Comparison of ENCODE assay signal across 14 mouse cellular contexts in the genomic region with DNA sequence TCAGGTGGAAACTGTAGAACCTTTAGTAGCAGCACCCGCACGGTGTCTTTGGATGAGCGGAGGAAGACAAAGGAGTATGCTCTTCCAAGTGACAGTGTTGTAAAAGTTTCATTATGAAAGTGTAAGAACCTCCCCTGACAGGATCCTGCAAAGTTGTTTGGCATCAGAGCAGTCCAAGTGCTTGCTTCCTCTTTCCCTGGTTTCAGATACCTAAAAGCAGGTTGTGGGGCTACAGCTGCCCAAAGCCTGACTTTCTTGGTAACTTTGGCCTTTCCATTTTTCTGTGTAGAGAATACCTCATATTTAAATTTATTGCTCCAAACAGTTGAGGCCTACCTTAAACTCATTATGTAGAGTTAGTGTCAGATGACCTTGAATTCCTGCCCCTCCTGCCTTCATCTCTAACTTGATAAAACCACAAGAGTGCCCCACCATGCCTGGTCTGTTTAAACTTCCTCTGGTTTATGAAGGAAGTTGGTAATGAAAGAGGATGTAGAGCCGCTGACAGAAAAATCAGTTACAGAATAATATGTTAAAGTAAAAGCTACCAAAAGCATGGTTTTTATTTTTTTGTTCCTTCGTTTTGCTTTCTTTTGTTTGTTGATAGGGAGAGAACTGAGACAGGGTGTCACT. TPM values are rescaled to one million over a fixed set of nuclear protein-coding genes. Genes with fewer than 3 reads are reported as not detected.
DNase-seq lines count a peak whose midpoint lies in the region; ATAC-seq lines count a peak whose summit lies in the region.
"Had no signal": no experiment of that assay in that cellular context is flagged by ENCODE, and none has a peak within 500 bp of the region (broad histone marks: within the 10 kb centered on the region; RNA-seq: fewer than 3 reads in every experiment).

No protein-coding gene starts in this region.

- H3K4me3 ChIP-seq in brown adipose tissue, adult 24 weeks (ENCODE audit: insufficient read depth, low read depth, low read length) = peak overlapping the region; percentile 33
- no peak overlapping the region for H3K4me3 ChIP-seq in midbrain, embryonic 14.5 days (replicated peaks; ENCODE audit: low read depth, low read length)
- H3K4me3 ChIP-seq: hindbrain, embryonic 12.5 days had no signal

- DNase-seq in layer of hippocampus, adult 9-11 months = peak; percentile 24
- no peak for DNase-seq in layer of hippocampus, adult 9-10 months (ENCODE audit: low spot score)
- peak; percentile 90 for DNase-seq in A20 (ENCODE audit: low read depth, low spot score)
- DNase-seq in midbrain, embryonic 14.5 days = no peak
- no peak for DNase-seq in c-Kit-positive CD71-positive TER-119-positive erythroid progenitor cells, embryonic 14.5 days (ENCODE audit: low spot score)
- no peak for DNase-seq in heart, postnatal 36 days
- DNase-seq: adrenal gland, adult 8-10 months; cerebellum, adult 11 months; kidney, adult 2 months; left cerebral cortex, postnatal 4 days had no signal

- H3K36me3 ChIP-seq in midbrain, embryonic 14.5 days (ENCODE audit: control insufficient read depth, insufficient read depth, low read length) = no peaks in the 10 kb centered on the region
- H3K36me3 ChIP-seq: hindbrain, embryonic 12.5 days had no signal

- peak; percentile 54 for ATAC-seq in megakaryocyte progenitor cell, adult 5-6 weeks (replicated peaks; ENCODE audit: poor library complexity)
- ATAC-seq in midbrain, embryonic 14.5 days (ENCODE audit: low FRiP score, low TSS enrichment) = no peak
- ATAC-seq: Patski had no signal

- no peak overlapping the region for H3K9ac ChIP-seq in midbrain, embryonic 14.5 days (replicated peaks; ENCODE audit: low read length)
- H3K9ac ChIP-seq: hindbrain, embryonic 12.5 days had no signal

- H3K4me2 ChIP-seq in midbrain, embryonic 14.5 days (ENCODE audit: low read length) = no peak overlapping the region
- H3K4me2 ChIP-seq: hindbrain, embryonic 12.5 days had no signal

- intact Hi-C loops in heart, postnatal 36 days (cut with DNase I) = no loop called here

- H3K9me3 ChIP-seq in midbrain, embryonic 14.5 days (ENCODE audit: control insufficient read depth, low read length) = no peaks in the 10 kb centered on the region
- H3K9me3 ChIP-seq: hindbrain, embryonic 12.5 days had no signal

- H3K27me3 ChIP-seq in midbrain, embryonic 14.5 days (ENCODE audit: control insufficient read depth, insufficient read depth, low read length) = no peaks in the 10 kb centered on the region
- H3K27me3 ChIP-seq: hindbrain, embryonic 12.5 days; Patski had no signal

- WGBS in midbrain, embryonic 14.5 days = 84% methylated on average over 5 of the region's 5 CpGs

- peak overlapping the region; percentile 85 for H3K27ac ChIP-seq in brown adipose tissue, adult 24 weeks (replicated peaks; ENCODE audit: low read depth, low read length)
- no peak overlapping the region for H3K27ac ChIP-seq in midbrain, embryonic 14.5 days (replicated peaks; ENCODE audit: low read depth, low read length)
- H3K27ac ChIP-seq: hindbrain, embryonic 12.5 days had no signal

- no peaks in the 10 kb centered on the region for H3K4me1 ChIP-seq in brown adipose tissue, adult 24 weeks (ENCODE audit: control insufficient read depth, insufficient read depth, insufficient read length, low read length)
- no peaks in the 10 kb centered on the region for H3K4me1 ChIP-seq in midbrain, embryonic 14.5 days (ENCODE audit: control insufficient read depth, insufficient read depth, low read length)
- H3K4me1 ChIP-seq: hindbrain, embryonic 12.5 days had no signal

RNA-seq across cellular contexts. Expression of a gene that starts 8.5 kb away (rescaled TPM):
- polyA plus RNA-seq in brown adipose tissue, adult 24 weeks (2012; ENCODE audit: insufficient read depth, insufficient read length, missing spikeins) = 1.4 and 2.2 TPM in 2 replicates
- 148 and 167 TPM in 2 replicates for total RNA-seq in megakaryocyte progenitor cell, adult 5-6 weeks (2015)
- 89.5 and 104 TPM in 2 replicates for total RNA-seq in megakaryocyte progenitor cell, adult 5-6 weeks (2017)
- 32.9 and 36.9 TPM in 2 replicates for polyA plus RNA-seq in midbrain, embryonic 14.5 days (2014; fragmentation: Nextera tagmentation; extraction: Ambion mirVana)
- total RNA-seq in heart, postnatal 36 days (2021) = 10 to 100 TPM in 1 of 2 experiments, 1 to 10 TPM in 1; 8.4 to 11.8 TPM

Comparison
In these comparisons a context has a peak if more than half of its experiments do, and no peak if none do; other contexts are left out.
1. DNase-seq: peak in layer of hippocampus, adult 9-11 months (single experiment) and A20 (single experiment); none in layer of hippocampus, adult 9-10 months (single experiment), midbrain, embryonic 14.5 days (single experiment), c-Kit-positive CD71-positive TER-119-positive erythroid progenitor cells, embryonic 14.5 days (single experiment) and heart, postnatal 36 days (0 of 2).
2. RNA of a gene that starts 8.5 kb away (total RNA-seq): 89.5 to 167 TPM in megakaryocyte progenitor cell, adult 5-6 weeks; 8.4 to 11.8 TPM in heart, postnatal 36 days; every median in the first group is over 4 times any median in the second.